Mouse (Mus musculus) heart, embryonic 14.5 days (tissue): ENCODE results near the gene Tcaf2. TPM values are rescaled to one million over a fixed set of nuclear protein-coding genes. Genes with fewer than 3 reads are reported as not detected.

Source experiments
- ATAC-seq: fragments of 200-750 bp; cut with Nextera tagmentation; 2 replicates; pipeline ENCODE4 v1.8.0; 2017; ENCODE audit warnings: low read depth, moderate TSS enrichment; ENCODE audit not compliant: insufficient number of reproducible peaks, insufficient read depth, low FRiP score
- H3K27ac ChIP-seq, 2 experiments: fragments of 200-500 bp in 1 of 2; fragments of 300-500 bp in 1 of 2; sonication (generic) in 1 of 2; replicated peaks in 1 of 2; 2 replicates each; pipeline ENCODE4 v1.5.1; 2012 to 2014; ENCODE audit warnings: low read depth in 2 of 2, low read length in 2 of 2, control low read depth in 1 of 2, mild to moderate bottlenecking in 1 of 2, mixed read lengths in 1 of 2; ENCODE audit not compliant: control insufficient read depth in 1 of 2, insufficient read depth in 1 of 2
- H3K27me3 ChIP-seq: fragments of 300-500 bp; sonication (generic); 2 replicates; pipeline ENCODE4 v1.6.1; 2014; ENCODE audit warnings: mild to moderate bottlenecking, low read length, control low read depth; ENCODE audit not compliant: control insufficient read depth, insufficient read depth
- H3K36me3 ChIP-seq: fragments of 300-500 bp; sonication (generic); 2 replicates; pipeline ENCODE4 v1.6.1; 2014; ENCODE audit warnings: mild to moderate bottlenecking, control low read depth, low read length, mixed read lengths; ENCODE audit not compliant: control insufficient read depth, insufficient read depth
- H3K4me1 ChIP-seq, 2 experiments: fragments of 200-500 bp in 1 of 2; fragments of 300-500 bp in 1 of 2; sonication (generic) in 1 of 2; 2 replicates each; pipeline ENCODE4 v1.6.1; 2012 to 2014; ENCODE audit warnings: low read length in 2 of 2, control low read depth in 1 of 2, mixed read lengths in 1 of 2; ENCODE audit not compliant: control insufficient read depth in 2 of 2, insufficient read depth in 2 of 2
- H3K4me2 ChIP-seq: fragments of 300-500 bp; sonication (generic); 2 replicates; pipeline ENCODE4 v1.6.1; 2014; ENCODE audit warnings: mild to moderate bottlenecking, low read length
- H3K4me3 ChIP-seq, 2 experiments: fragments of 200-500 bp in 1 of 2; fragments of 300-500 bp in 1 of 2; sonication (generic) in 1 of 2; 2 replicates each; pipeline ENCODE4 v1.5.1; 2012 to 2014; ENCODE audit warnings: low read length in 2 of 2, mild to moderate bottlenecking in 2 of 2, control low read depth in 1 of 2, low read depth in 1 of 2, moderate library complexity in 1 of 2; ENCODE audit not compliant: control insufficient read depth in 1 of 2, insufficient read depth in 1 of 2
- H3K9ac ChIP-seq: fragments of 300-500 bp; sonication (generic); 2 replicates; pipeline ENCODE4 v1.6.1; 2014; ENCODE audit warnings: mild to moderate bottlenecking, low read length
- H3K9me3 ChIP-seq: fragments of 300-500 bp; sonication (generic); 2 replicates; pipeline ENCODE4 v1.6.1; 2016; ENCODE audit warnings: low read length, control low read depth; ENCODE audit not compliant: control insufficient read depth
- WGBS: fragments of 180-500 bp; shearing (Covaris S2); extraction: QIAGEN DNeasy Blood & Tissue Kit; methylation state at CpG from one replicate; pipeline ENCODE4 v1.1.7; 2014; 5-methylcytosine and 5-hydroxymethylcytosine counted together
- polyA plus RNA-seq: library from polyadenylated mRNA; unstranded; fragments of >200 nt; fragmentation: Nextera tagmentation; extraction: Ambion mirVana; gene quantifications from 2 replicates; pipeline ENCODE4 v1.2.1, GENCODE M21; 2014

The Tcaf2 gene
- polyA plus RNA-seq, result 1.4 and 1.6 TPM in 2 replicates

GRCm38 (mm10) chr6:42644912-42645549, at the start of gene Tcaf2:
Gene Tcaf2, minus strand, starts transcription at chr6:42645254.
- ATAC-seq, result peak; percentile 97
- peak within 1 kb of the TSS; percentile 50 to 60 for H3K4me3 ChIP-seq
- no peak within 1 kb of the TSS for H3K27ac ChIP-seq
- WGBS, result 1% methylated on average over 23 of the region's 23 CpGs
- peak within 1 kb of the TSS; percentile 78 for H3K4me2 ChIP-seq
- H3K36me3 ChIP-seq, result no peaks in the 10 kb centered on the region
- H3K9ac ChIP-seq, result peak within 1 kb of the TSS; percentile 54
- H3K27me3 ChIP-seq, result no peaks in the 10 kb centered on the region
- H3K9me3 ChIP-seq, result no peaks in the 10 kb centered on the region
- H3K4me1 ChIP-seq, result no peaks in the 10 kb centered on the region; a peak in 1 of 4 replicates

- peak overlapping the region; percentile 62 to 72 for H3K4me3 ChIP-seq
- peak overlapping the region; percentile 90 for H3K4me2 ChIP-seq
- H3K9me3 ChIP-seq, result no peaks in the 10 kb centered on the region
- peak; percentile 89 for ATAC-seq
- H3K4me1 ChIP-seq, result peaks cover 0 to 10% of the 10 kb centered on the region in 2 experiments; a peak in 2 of 4 replicates
- WGBS, result 0% methylated on average over 32 of the region's 32 CpGs
- peak overlapping the region; percentile 84 to 89 for H3K27ac ChIP-seq
- peaks cover 10% of the 10 kb centered on the region for H3K36me3 ChIP-seq
- no peaks in the 10 kb centered on the region for H3K27me3 ChIP-seq
- H3K9ac ChIP-seq, result peak overlapping the region; percentile 86
Observed at GRCm38 (mm10) chr6:42692517-42693190, 47.6 kb upstream of the Tcaf2 start.

GRCm38 (mm10) chr6:42692154-42692516, 47.1 kb upstream of the Tcaf2 start:
- H3K4me3 ChIP-seq, result peak overlapping the region; percentile 62 to 72
- peaks cover 0 to 10% of the 10 kb centered on the region in 2 experiments; a peak in 2 of 4 replicates for H3K4me1 ChIP-seq
- peak; percentile 85 for ATAC-seq
- H3K9ac ChIP-seq, result peak overlapping the region; percentile 86
- peaks cover 9% of the 10 kb centered on the region for H3K36me3 ChIP-seq
- H3K4me2 ChIP-seq, result peak overlapping the region; percentile 90
- H3K9me3 ChIP-seq, result no peaks in the 10 kb centered on the region
- peak overlapping the region; percentile 84 to 89 for H3K27ac ChIP-seq
- under 1% methylated on average over 10 of the region's 10 CpGs for WGBS
- no peaks in the 10 kb centered on the region for H3K27me3 ChIP-seq

GRCm38 (mm10) chr6:42689761-42690160, 44.7 kb upstream of the Tcaf2 start:
- Histone ChIP-seq H3K36me3 (peaks cover 30% of the 10 kb centered on the region), H3K27me3 (no peaks in the 10 kb centered on the region), H3K9me3 (no peaks in the 10 kb centered on the region), H3K4me2 (no peak overlapping the region), H3K4me3 (no peak overlapping the region), H3K9ac (no peak overlapping the region), H3K4me1 (peaks cover 0 to 10% of the 10 kb centered on the region in 2 experiments; a peak in 2 of 4 replicates), H3K27ac (no peak overlapping the region)
- no peak for ATAC-seq

GRCm38 (mm10) chr6:42687907-42688306, 42.9 kb upstream of the Tcaf2 start:
- H3K4me2 ChIP-seq, result no peak overlapping the region
- H3K9me3 ChIP-seq, result no peaks in the 10 kb centered on the region
- H3K36me3 ChIP-seq, result peaks cover 46% of the 10 kb centered on the region
- H3K27ac ChIP-seq, result no peak overlapping the region
- WGBS, result 85% methylated on average over 5 of the region's 5 CpGs
- no peak overlapping the region for H3K4me3 ChIP-seq
- H3K27me3 ChIP-seq, result no peaks in the 10 kb centered on the region
- H3K9ac ChIP-seq, result no peak overlapping the region
- ATAC-seq, result no peak
- peaks cover 0 to 6% of the 10 kb centered on the region in 2 experiments; a peak in 1 of 4 replicates for H3K4me1 ChIP-seq

- ATAC-seq, result no peak
- Histone ChIP-seq H3K9ac (no peak overlapping the region), H3K4me1 (no peaks in the 10 kb centered on the region), H3K36me3 (peaks cover 82% of the 10 kb centered on the region), H3K9me3 (no peaks in the 10 kb centered on the region), H3K4me3 (no peak overlapping the region), H3K27ac (no peak overlapping the region), H3K4me2 (no peak overlapping the region), H3K27me3 (no peaks in the 10 kb centered on the region)
- 81% methylated on average over 7 of the region's 7 CpGs for WGBS
Observed at GRCm38 (mm10) chr6:42680077-42680476, 35.0 kb upstream of the Tcaf2 start.

GRCm38 (mm10) chr6:42676011-42676410, 31.0 kb upstream of the Tcaf2 start:
- WGBS, result 91% methylated on average over 3 of the region's 3 CpGs
- H3K4me1 ChIP-seq, result no peaks in the 10 kb centered on the region

More at GRCm38 (mm10) chr6:42676011-42676410, 31.0 kb upstream of the Tcaf2 start:
- no peaks in the 10 kb centered on the region for H3K27me3 ChIP-seq
- peaks cover 92% of the 10 kb centered on the region for H3K36me3 ChIP-seq
- H3K4me3 ChIP-seq, result no peak overlapping the region
- ATAC-seq, result no peak
- H3K9me3 ChIP-seq, result no peaks in the 10 kb centered on the region
- no peak overlapping the region for H3K27ac ChIP-seq
- no peak overlapping the region for H3K4me2 ChIP-seq
- no peak overlapping the region for H3K9ac ChIP-seq
